In the genomic region with DNA sequence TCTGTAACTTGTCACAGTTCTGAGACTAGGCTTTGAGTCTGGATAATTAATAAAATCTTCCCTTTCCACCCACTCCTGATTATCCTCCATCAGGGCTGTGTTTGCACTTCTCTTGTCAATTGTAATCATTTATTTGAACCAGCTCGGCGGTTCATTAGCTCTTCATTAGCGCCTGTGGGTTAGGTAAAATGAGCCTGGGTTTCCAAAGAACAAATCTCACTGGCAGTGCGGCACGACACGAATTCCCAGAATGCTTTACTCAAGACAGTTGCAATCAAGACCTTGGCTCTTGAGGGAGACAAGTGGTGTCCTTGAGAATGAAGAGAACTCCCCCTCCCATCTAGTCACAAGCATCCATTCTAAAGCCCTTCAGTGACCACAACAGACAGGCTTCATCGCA, we compare ENCODE assay signal across 26 mouse cellular contexts.
DNase-seq lines count a peak whose midpoint lies in the region; ATAC-seq and TF ChIP-seq lines count a peak whose summit lies in the region.
"Had no signal": no experiment of that assay in that cellular context is flagged by ENCODE, and none has a peak within 500 bp of the region (broad histone marks: within the 10 kb centered on the region; RNA-seq: fewer than 3 reads in every experiment).

No protein-coding gene starts in this region.

- H3K36me3 ChIP-seq in forebrain, embryonic 13.5 days (ENCODE audit: poor library complexity, severe bottlenecking): no peaks in the 10 kb centered on the region
- H3K36me3 ChIP-seq in forebrain, embryonic 16.5 days (ENCODE audit: control insufficient read depth, insufficient read depth): no peaks in the 10 kb centered on the region
- H3K36me3 ChIP-seq in hindbrain, embryonic 13.5 days: no peaks in the 10 kb centered on the region
- H3K36me3 ChIP-seq in hindbrain, postnatal 0 days (ENCODE audit: insufficient read depth, low read length): no peaks in the 10 kb centered on the region
- H3K36me3 ChIP-seq: forebrain, embryonic 10.5 days; heart, embryonic 10.5 days; heart, embryonic 13.5 days; hindbrain, embryonic 15.5 days had no signal

- peaks cover 17% of the 10 kb centered on the region; the same call in 1 of the 2 replicates for H3K4me1 ChIP-seq in forebrain, embryonic 13.5 days
- no peaks in the 10 kb centered on the region for H3K4me1 ChIP-seq in forebrain, embryonic 16.5 days (replicated peaks; ENCODE audit: control insufficient read depth, insufficient read depth, low read length)
- no peaks in the 10 kb centered on the region for H3K4me1 ChIP-seq in hindbrain, embryonic 13.5 days (replicated peaks)
- no peaks in the 10 kb centered on the region for H3K4me1 ChIP-seq in hindbrain, postnatal 0 days (ENCODE audit: insufficient read depth, low read length)
- H3K4me1 ChIP-seq: heart, embryonic 10.5 days had no signal

- no peak overlapping the region for H3K4me2 ChIP-seq in forebrain, embryonic 13.5 days
- H3K4me2 ChIP-seq in forebrain, embryonic 16.5 days (ENCODE audit: low read length): no peak overlapping the region
- no peak overlapping the region for H3K4me2 ChIP-seq in hindbrain, embryonic 13.5 days
- H3K4me2 ChIP-seq in hindbrain, postnatal 0 days (ENCODE audit: low read depth, low read length): no peak overlapping the region
- H3K4me2 ChIP-seq: heart, embryonic 13.5 days; hindbrain, embryonic 15.5 days had no signal

- 46% methylated on average over 7 of the region's 7 CpGs for WGBS in forebrain, embryonic 13.5 days
- WGBS in forebrain, embryonic 16.5 days: 25% methylated on average over 7 of the region's 7 CpGs
- 75% methylated on average over 7 of the region's 7 CpGs for WGBS in hindbrain, embryonic 13.5 days
- 77% methylated on average over 7 of the region's 7 CpGs for WGBS in hindbrain, postnatal 0 days

- H3K4me3 ChIP-seq in forebrain, embryonic 13.5 days: no peak overlapping the region
- H3K4me3 ChIP-seq in forebrain, embryonic 16.5 days (replicated peaks; ENCODE audit: low read length): no peak overlapping the region
- no peak overlapping the region for H3K4me3 ChIP-seq in hindbrain, embryonic 13.5 days
- no peak overlapping the region for H3K4me3 ChIP-seq in hindbrain, postnatal 0 days (ENCODE audit: low read length)
- H3K4me3 ChIP-seq: forebrain, embryonic 10.5 days; gastrocnemius, adult 2 months; heart, embryonic 10.5 days; heart, embryonic 13.5 days; hindbrain, embryonic 15.5 days had no signal

- H3K9me3 ChIP-seq in forebrain, embryonic 13.5 days (replicated peaks): no peaks in the 10 kb centered on the region
- H3K9me3 ChIP-seq in forebrain, embryonic 16.5 days (ENCODE audit: control insufficient read depth, low read length): no peaks in the 10 kb centered on the region
- H3K9me3 ChIP-seq in hindbrain, embryonic 13.5 days: no peaks in the 10 kb centered on the region
- H3K9me3 ChIP-seq in hindbrain, postnatal 0 days (ENCODE audit: low read length): no peaks in the 10 kb centered on the region
- H3K9me3 ChIP-seq: forebrain, embryonic 10.5 days; heart, embryonic 10.5 days; heart, embryonic 13.5 days; hindbrain, embryonic 15.5 days had no signal

- H3K27me3 ChIP-seq in forebrain, embryonic 13.5 days: no peaks in the 10 kb centered on the region
- H3K27me3 ChIP-seq in forebrain, embryonic 16.5 days (replicated peaks; ENCODE audit: control insufficient read depth, insufficient read depth, low read length): no peaks in the 10 kb centered on the region
- no peaks in the 10 kb centered on the region for H3K27me3 ChIP-seq in hindbrain, embryonic 13.5 days
- no peaks in the 10 kb centered on the region for H3K27me3 ChIP-seq in hindbrain, postnatal 0 days (ENCODE audit: insufficient read depth, low read length)
- H3K27me3 ChIP-seq: hindbrain, embryonic 15.5 days; Patski had no signal

- ATAC-seq in forebrain, embryonic 13.5 days: peak; percentile 27; the same call in 1 of the 2 replicates
- no peak for ATAC-seq in forebrain, embryonic 16.5 days
- ATAC-seq in hindbrain, embryonic 13.5 days (ENCODE audit: low FRiP score): no peak
- ATAC-seq in hindbrain, postnatal 0 days: no peak
- ATAC-seq: forebrain, postnatal 0 days; inflammation-experienced regulatory T-cells, adult 6 months; intestine, embryonic 16.5 days; Patski had no signal

- no peak overlapping the region for H3K9ac ChIP-seq in forebrain, embryonic 13.5 days
- H3K9ac ChIP-seq in forebrain, embryonic 16.5 days (replicated peaks; ENCODE audit: low read depth, low read length): no peak overlapping the region
- no peak overlapping the region for H3K9ac ChIP-seq in hindbrain, embryonic 13.5 days
- no peak overlapping the region for H3K9ac ChIP-seq in hindbrain, postnatal 0 days (replicated peaks; ENCODE audit: low read length)
- H3K9ac ChIP-seq: forebrain, postnatal 0 days; heart, embryonic 13.5 days; hindbrain, embryonic 15.5 days had no signal

- no peak for TF ChIP-seq CTCF in hindbrain, postnatal 0 days (IDR thresholded peaks at IDR 0.05; ENCODE audit: low read depth)

- no peak overlapping the region for H3K27ac ChIP-seq in forebrain, embryonic 13.5 days
- H3K27ac ChIP-seq in forebrain, embryonic 16.5 days (ENCODE audit: low read length): no peak overlapping the region
- H3K27ac ChIP-seq in hindbrain, embryonic 13.5 days: peak overlapping the region; percentile 32; the same call in 1 of the 2 replicates
- H3K27ac ChIP-seq in hindbrain, postnatal 0 days: no peak overlapping the region
- H3K27ac ChIP-seq: forebrain, embryonic 10.5 days; gastrocnemius, adult 2 months; heart, embryonic 10.5 days; heart, embryonic 13.5 days; hindbrain, embryonic 15.5 days had no signal

- DNase-seq in hindbrain, postnatal 0 days (ENCODE audit: low spot score): no peak
- DNase-seq in retina, postnatal 1 day: peak; percentile 22
- no peak for DNase-seq in retina, embryonic 14.5 days (ENCODE audit: low spot score)
- no peak for DNase-seq in urinary bladder, adult 2 months (ENCODE audit: low spot score)
- DNase-seq: adrenal gland, adult 2 months; adrenal gland, postnatal 14 days; cerebellum, adult 18-20 months; cerebellum, adult 9-10 months; cerebellum, postnatal 14 days; forebrain, postnatal 0 days; gastrocnemius, adult 2 months; gastrocnemius, postnatal 14 days; heart, adult 18-20 months; heart, postnatal 14 days; heart, postnatal 4 days; kidney, adult 18-20 months had no signal
